Mouse (Mus musculus) Patski (cell line): ENCODE measurements around the gene Map3k14. TPM values are rescaled to one million over a fixed set of nuclear protein-coding genes. Genes with fewer than 3 reads are reported as not detected.

Source experiments
- ATAC-seq: fragments of 100-300 bp; one replicate; pipeline ENCODE4 v1.8.0; 2021
- CTCF ChIA-PET: fragments of 350-600 bp; sonication (Branson Sonifier 250); formaldehyde crosslinking; loops from one replicate; lab custom pipeline; 2022; ENCODE audit warnings: inconsistent platforms; lab: Charles Lee
- POLR2A ChIA-PET: fragments of 350-600 bp; sonication (Branson Sonifier 250); formaldehyde crosslinking; loops from one replicate; lab custom pipeline; 2022; ENCODE audit warnings: antibody characterized with exemption, inconsistent platforms; lab: Charles Lee
- DNase-seq: peaks from one replicate; pipeline ENCODE4 v3.0.0-alpha.2; 2011; ENCODE audit warnings: low read depth, low spot score
- H3K27me3 ChIP-seq: fragments of 371-371 bp; one replicate; pipeline ENCODE4 v1.5.1; 2021
- CTCF ChIP-seq: fragments of 100-300 bp; IDR thresholded peaks from one replicate; pipeline ENCODE4 v1.5.1; 2021
- in situ Hi-C: fragments of 300-500 bp; cut with MboI; formaldehyde crosslinking; loops from 3 replicates; pipeline ENCODE4 v1.11.1; 2018; ENCODE audit warnings: low pct_unique_long_range_greater_than_20kb, mixed read lengths
- polyA plus RNA-seq: library from polyadenylated mRNA; unstranded; gene quantifications from one replicate; pipeline ENCODE4 v1.2.3, GENCODE M21; 2021

Gene Map3k14
- polyA plus RNA-seq, 1 experiment from 2014 or later = 16.8 TPM

DNA sequence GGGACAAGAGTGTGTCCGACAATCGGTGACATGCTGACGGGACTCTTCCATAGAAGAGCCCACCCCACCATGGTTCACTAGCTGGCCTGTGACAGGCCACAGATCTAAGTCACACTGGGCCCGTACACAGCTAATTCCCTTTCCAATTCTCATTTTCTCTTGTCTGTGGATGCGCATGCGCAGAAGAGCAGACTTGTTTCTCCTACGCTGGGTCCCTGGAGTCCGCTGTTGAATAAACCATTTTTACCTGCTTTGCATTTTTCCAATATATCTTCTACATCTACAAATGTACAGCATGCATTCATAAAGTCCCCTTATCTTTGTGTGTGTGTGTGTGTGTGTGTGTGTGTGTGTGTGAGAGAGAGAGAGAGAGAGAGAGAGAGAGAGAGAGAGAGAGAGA lies 9.2 kb upstream of the Map3k14 start:
- ATAC-seq = no peak
- in situ Hi-C loops = no loop called here
- DNase-seq = no peak
- no peak for TF ChIP-seq CTCF
- POLR2A ChIA-PET = no interaction called here
- no peaks in the 10 kb centered on the region for H3K27me3 ChIP-seq
- CTCF ChIA-PET = interaction anchor here (1.1 kb wide), 1 partner anchor 13 kb away, joined by 3 read pairs; no protein-coding TSS in a partner anchor

DNA sequence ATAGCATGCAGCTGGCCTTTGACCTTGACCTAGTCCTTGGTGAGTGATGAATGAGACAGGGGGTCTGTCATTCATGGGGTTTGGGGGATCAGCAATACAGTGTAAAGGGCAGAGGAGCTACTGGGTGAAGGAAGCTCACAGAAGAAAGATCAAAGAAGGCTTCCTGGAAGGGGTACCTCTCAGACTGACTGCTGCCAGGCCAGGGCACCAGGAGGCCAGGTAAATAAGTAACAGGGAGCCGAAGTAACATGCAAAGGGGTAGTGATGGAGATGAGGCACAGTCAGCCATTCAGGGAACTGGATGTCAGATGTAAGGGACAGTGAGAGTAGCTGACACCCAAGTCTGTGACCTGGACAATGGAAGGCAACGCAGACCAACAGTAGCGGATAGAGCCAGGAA lies 5.6 kb upstream of the Map3k14 start:
- ChIA-PET POLR2A (interaction anchor here (1.6 kb wide), 1 partner anchor 11 kb away, joined by 5 read pairs; no protein-coding TSS in a partner anchor), CTCF (interaction anchor here (0.6 to 1.3 kb wide), 4 partner anchors 22 to 300 kb away, joined by 3 to 4 read pairs (median 3); no protein-coding TSS in a partner anchor)
- no peak for TF ChIP-seq CTCF
- ATAC-seq (no peak), DNase-seq (no peak)
- in situ Hi-C loops = loop anchor here (5.0 kb wide), 1 partner anchor 34 kb away; no protein-coding TSS in a partner anchor
- no peaks in the 10 kb centered on the region for H3K27me3 ChIP-seq

DNA sequence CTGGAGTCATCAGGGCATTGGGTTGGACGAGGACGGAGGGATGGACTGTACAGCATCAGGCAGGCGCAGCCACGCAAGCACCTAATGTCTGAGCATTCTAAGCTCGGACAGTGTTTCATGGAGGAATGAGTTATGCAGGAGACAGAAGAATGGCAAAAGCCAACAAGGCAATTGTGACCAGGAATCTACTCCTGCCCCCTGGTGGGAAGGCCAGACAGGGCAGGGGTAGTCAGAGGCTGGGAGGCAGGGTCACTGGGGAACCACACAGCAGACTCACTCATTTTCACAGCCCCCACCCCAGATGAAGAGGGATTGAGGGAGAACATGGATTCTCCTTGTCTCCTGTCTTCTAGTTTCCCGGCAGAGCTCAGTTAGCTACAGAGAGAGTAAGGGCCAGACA lies 4.7 kb upstream of the Map3k14 start:
- TF ChIP-seq CTCF = no peak
- ATAC-seq (no peak), DNase-seq (no peak)
- CTCF ChIA-PET = interaction anchor here (0.8 to 1.3 kb wide), 5 partner anchors 11 to 53 kb away, joined by 3 read pairs; no protein-coding TSS in a partner anchor
- no peaks in the 10 kb centered on the region for H3K27me3 ChIP-seq
- in situ Hi-C loops = loop anchor here (5.0 kb wide), 1 partner anchor 35 kb away; no protein-coding TSS in a partner anchor
- POLR2A ChIA-PET = interaction anchor here (0.6 to 1.6 kb wide), 3 partner anchors 10 to 131 kb away, joined by 3 to 10 read pairs (median 5); no protein-coding TSS in a partner anchor

DNA sequence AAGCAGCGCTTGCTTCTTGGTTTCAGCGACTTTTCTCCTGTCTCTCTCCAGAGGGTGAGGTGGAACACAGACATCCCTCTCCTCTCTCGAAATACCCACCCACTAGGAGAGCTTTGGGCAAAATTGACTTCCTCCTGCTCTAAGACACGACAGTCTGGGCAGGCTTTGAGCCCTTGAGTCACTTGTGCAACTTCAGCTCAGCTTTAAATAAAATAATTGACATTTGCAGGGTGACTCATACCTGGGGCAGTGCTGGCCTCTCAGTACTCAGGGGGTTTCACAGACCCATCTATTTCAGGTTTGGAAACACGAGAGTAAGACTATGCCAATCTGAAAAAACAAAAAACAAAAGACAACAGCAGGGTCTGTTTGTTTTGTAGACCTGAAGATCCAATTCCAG lies 2.2 kb upstream of the Map3k14 start:
- DNase-seq = no peak

DNA sequence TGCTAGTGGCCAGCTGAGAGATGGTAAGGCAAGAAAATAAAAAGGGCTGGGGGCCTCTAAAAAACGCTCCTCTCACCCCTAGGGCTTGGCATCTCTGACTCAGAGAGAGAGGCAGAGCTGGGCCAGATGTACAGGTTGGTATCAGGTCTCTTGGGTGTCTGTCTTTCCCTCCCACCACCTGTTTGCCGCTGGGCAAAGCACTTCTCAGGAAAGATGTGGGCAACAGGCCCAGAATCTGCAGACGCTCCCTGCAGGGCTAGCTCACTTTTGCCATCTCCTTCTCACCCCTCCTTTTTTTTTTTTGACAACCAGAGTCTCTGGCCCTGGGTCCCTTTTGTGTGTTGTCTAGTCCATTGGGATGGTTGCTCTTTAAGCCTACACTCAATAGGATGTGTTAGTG lies 1.6 kb upstream of the Map3k14 start:
- POLR2A ChIA-PET = no interaction called here
- ATAC-seq = no peak
- in situ Hi-C loops = loop anchor here (10.0 kb wide), 1 partner anchor 426 kb away; the partner anchor contains the start of gene Gosr2

More for the DNA sequence above, 2.2 kb upstream of the Map3k14 start:
- in situ Hi-C loops = loop anchor here (10.0 kb wide), 1 partner anchor 425 kb away; the partner anchor contains the start of gene Gosr2
- ChIA-PET CTCF (interaction anchor here (1.2 to 2.6 kb wide), 3 partner anchors 11 to 56 kb away, joined by 3 to 8 read pairs (median 7); no protein-coding TSS in a partner anchor), POLR2A (no interaction called here)
- no peak for ATAC-seq
- TF ChIP-seq CTCF = no peak
- H3K27me3 ChIP-seq = no peaks in the 10 kb centered on the region

DNA sequence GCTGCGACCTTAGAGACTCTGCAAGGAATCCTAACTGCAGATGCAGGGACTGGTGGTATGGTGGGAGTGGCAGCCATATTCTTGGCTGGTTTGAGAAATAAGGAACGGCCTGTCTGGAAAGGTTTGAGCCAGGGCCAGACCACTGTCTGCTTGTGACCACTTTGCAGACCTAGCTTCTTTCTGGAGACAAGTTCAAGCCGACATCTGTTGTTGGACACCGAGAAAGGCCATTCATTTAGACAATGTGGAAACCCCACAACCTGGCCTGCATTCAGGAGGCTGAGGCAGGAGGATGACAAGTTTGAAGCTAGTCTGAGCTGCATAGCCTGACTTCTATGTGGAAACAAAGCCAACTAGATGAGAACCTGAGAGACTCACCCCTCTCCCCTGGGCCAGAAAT lies 1.1 kb upstream of the Map3k14 start:
- H3K27me3 ChIP-seq = no peaks in the 10 kb centered on the region
- TF ChIP-seq CTCF = no peak
- CTCF ChIA-PET = interaction anchor here (1.1 to 1.8 kb wide), 2 partner anchors 36 to 57 kb away, joined by 5 to 7 read pairs; no protein-coding TSS in a partner anchor
- ATAC-seq = no peak
- POLR2A ChIA-PET = interaction anchor here (0.6 kb wide), 1 partner anchor 44 kb away, joined by 3 read pairs; no protein-coding TSS in a partner anchor
- in situ Hi-C loops = loop anchor here (10.0 kb wide), 1 partner anchor 426 kb away; the partner anchor contains the start of gene Gosr2
- no peak for DNase-seq

More for the DNA sequence above, 1.6 kb upstream of the Map3k14 start:
- no peaks in the 10 kb centered on the region for H3K27me3 ChIP-seq
- DNase-seq = no peak
- no peak for TF ChIP-seq CTCF
- CTCF ChIA-PET = interaction anchor here (1.8 to 2.6 kb wide), 2 partner anchors 11 to 56 kb away, joined by 7 to 8 read pairs; no protein-coding TSS in a partner anchor

DNA sequence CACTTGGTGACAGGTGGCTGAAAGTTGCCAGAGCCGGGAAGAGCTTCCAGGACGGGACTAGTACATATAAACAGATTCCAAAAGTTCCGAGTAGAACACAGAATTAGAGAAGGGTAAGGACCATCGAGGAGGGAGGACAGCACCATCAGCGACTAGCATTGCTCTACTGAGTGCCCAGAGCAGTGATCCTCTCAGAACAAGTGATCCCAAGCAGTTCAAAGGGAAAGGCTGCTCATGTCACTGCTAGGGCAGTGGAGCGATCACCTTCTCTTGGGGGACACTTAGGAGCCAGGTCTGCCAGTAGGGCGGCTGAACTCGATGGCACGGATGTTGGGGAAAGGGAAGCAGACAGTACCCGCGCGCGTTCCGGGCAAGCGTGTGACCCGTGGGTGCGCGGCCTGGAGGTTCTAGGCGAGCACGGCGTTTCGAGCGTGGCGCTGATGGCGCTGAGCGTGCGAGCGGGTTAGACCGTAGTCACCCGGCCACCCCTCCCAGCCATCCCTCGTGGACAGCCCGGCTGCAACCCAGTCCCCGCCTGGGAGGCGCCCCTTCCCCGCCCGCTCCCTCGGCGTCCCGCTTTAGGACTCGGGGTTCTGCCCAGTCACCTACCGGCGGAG lies 435 bp downstream of the Map3k14 start:
- ATAC-seq (no peak), DNase-seq (no peak)
- ChIA-PET POLR2A (no interaction called here), CTCF (interaction anchor here (0.9 kb wide), 1 partner anchor 12 kb away, joined by 3 read pairs; no protein-coding TSS in a partner anchor)
- no peaks in the 10 kb centered on the region for H3K27me3 ChIP-seq
- no peak for TF ChIP-seq CTCF
- in situ Hi-C loops = loop anchor here (10.0 kb wide), 1 partner anchor 428 kb away; the partner anchor contains the start of gene Gosr2

DNA sequence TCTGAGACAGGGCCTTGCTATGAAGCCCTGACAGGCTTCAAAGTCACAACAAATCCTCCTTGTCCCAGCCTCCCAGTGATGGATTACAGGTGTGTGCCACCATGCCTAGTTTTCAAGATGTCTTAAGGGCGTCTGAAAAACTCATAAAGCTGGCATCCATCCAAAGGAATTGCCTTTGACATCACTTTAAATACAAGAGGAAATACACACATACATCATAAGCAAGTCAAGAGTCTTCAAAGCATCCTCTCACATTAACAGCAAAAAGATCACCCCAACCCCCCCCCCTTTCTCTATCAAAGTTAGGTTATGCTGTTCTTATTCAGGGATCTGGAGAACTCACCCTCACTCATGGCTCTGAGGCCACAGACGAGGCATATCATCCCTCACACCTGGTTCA lies 1.4 kb downstream of the Map3k14 start:
- ChIA-PET POLR2A (interaction anchor here (1.6 kb wide), 1 partner anchor 20 kb away, joined by 6 read pairs; no protein-coding TSS in a partner anchor), CTCF (interaction anchor here (0.9 to 1.4 kb wide), 2 partner anchors 11 to 20 kb away, joined by 3 read pairs; no protein-coding TSS in a partner anchor)
- in situ Hi-C loops = loop anchor here (10.0 kb wide), 1 partner anchor 429 kb away; the partner anchor contains the start of gene Gosr2
- no peaks in the 10 kb centered on the region for H3K27me3 ChIP-seq
- ATAC-seq (no peak), DNase-seq (no peak)
- no peak for TF ChIP-seq CTCF

DNA sequence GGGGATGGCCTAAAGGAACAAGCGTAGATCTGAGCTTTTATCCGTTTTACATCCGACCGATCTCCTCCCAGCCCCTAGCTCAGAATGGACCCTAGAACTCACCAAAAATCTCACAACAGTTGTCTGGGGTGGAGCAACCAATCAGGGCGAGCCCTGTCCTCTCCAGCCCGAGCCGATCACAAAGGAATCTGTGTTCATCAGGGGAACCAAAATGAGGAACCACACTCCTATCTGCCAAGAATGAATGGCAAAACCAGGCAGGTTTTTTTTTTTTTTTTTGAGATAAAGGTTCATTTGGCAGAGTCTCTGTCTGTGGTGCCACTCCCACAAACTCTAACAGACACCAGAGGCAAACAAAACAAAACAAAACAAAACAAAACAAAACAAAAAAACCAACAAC lies 2.1 kb downstream of the Map3k14 start:
- CTCF ChIA-PET = interaction anchor here (1.4 kb wide), 1 partner anchor 19 kb away, joined by 3 read pairs; no protein-coding TSS in a partner anchor
- POLR2A ChIA-PET = interaction anchor here (1.6 to 2.0 kb wide), 2 partner anchors 19 to 29 kb away, joined by 6 to 7 read pairs; no protein-coding TSS in a partner anchor
- no peaks in the 10 kb centered on the region for H3K27me3 ChIP-seq
- no peak for TF ChIP-seq CTCF
- in situ Hi-C loops = loop anchor here (10.0 kb wide), 1 partner anchor 430 kb away; the partner anchor contains the start of gene Gosr2
- no peak for ATAC-seq
- DNase-seq = no peak

DNA sequence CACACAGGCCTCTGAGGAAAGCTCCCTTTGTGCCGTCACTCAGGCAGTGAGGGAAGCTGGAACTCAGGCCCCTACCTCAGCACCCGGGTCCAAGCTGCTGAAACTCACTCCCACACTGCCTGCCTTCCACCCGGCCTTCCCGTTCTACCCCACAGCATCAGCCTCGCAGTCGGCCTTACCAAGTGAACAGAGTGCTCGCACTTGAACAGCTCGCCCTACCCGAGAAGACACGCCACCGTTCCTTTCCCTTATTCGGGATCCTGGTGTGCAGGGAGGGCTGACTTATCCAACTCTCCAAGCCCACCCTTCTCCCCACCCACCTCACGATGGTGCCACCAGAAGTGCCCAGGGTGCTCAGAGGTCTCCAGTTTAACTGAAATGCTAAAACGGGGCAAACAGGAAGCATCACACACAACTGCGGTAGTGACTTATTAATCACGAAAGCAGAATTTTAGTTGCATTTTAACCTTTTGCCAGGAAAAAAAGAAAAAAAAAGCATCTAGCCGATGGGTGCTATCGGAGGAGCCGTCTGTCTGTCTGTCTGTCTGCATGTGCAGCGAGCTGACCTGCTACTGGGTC lies 2.8 kb downstream of the Map3k14 start:
- no peak for TF ChIP-seq CTCF
- ATAC-seq (no peak), DNase-seq (no peak)
- ChIA-PET CTCF (interaction anchor here (1.0 to 1.4 kb wide), 2 partner anchors 18 to 28 kb away, joined by 3 to 4 read pairs; no protein-coding TSS in a partner anchor), POLR2A (interaction anchor here (0.9 to 2.0 kb wide), 4 partner anchors 18 to 56 kb away, joined by 3 to 7 read pairs (median 5); no protein-coding TSS in a partner anchor)
- no peaks in the 10 kb centered on the region for H3K27me3 ChIP-seq
- in situ Hi-C loops = loop anchor here (10.0 kb wide), 1 partner anchor 430 kb away; the partner anchor contains the start of gene Gosr2
